Mouse (Mus musculus) frontal cortex, postnatal 14 days (tissue): ENCODE measurements around the gene Cxcl5.
A peak's percentile ranks its signal among the peaks of the same experiment; 100 is the strongest.

Experiments used
- DNase-seq, 2 experiments: peaks; one replicate each; pipeline ENCODE4 v3.0.0; 2022; ENCODE audit warnings: low spot score in 2 of 2

Cxcl5 gene

GRCm38 (mm10) chr5:90759077-90760065 is at the start of gene Cxcl5:
Cxcl5 (plus strand) TSS chr5:90759360.
- peak in 1 of 2 experiments; percentile 11 for DNase-seq

- no peak for DNase-seq
Measured at GRCm38 (mm10) chr5:90711409-90711808, 47.8 kb upstream of the Cxcl5 start.

GRCm38 (mm10) chr5:90717937-90718336 is 41.2 kb upstream of the Cxcl5 start:
- DNase-seq, result no peak

GRCm38 (mm10) chr5:90722656-90723055 is 36.5 kb upstream of the Cxcl5 start:
- no peak for DNase-seq

- DNase-seq, result no peak
Measured at GRCm38 (mm10) chr5:90728254-90728653, 30.9 kb upstream of the Cxcl5 start.

- no peak for DNase-seq
Measured at GRCm38 (mm10) chr5:90731480-90731879, 27.7 kb upstream of the Cxcl5 start.

GRCm38 (mm10) chr5:90742029-90742428 is 17.1 kb upstream of the Cxcl5 start:
- no peak for DNase-seq

- no peak for DNase-seq
Measured at GRCm38 (mm10) chr5:90753934-90754333, 5.2 kb upstream of the Cxcl5 start.

GRCm38 (mm10) chr5:90758020-90758605 is 1.0 kb upstream of the Cxcl5 start:
- DNase-seq, result no peak

GRCm38 (mm10) chr5:90760303-90760702 is 1.1 kb downstream of the Cxcl5 start:
- no peak for DNase-seq

GRCm38 (mm10) chr5:90760844-90761243 is 1.7 kb downstream of the Cxcl5 start:
- no peak for DNase-seq

GRCm38 (mm10) chr5:90761834-90762233 is 2.7 kb downstream of the Cxcl5 start:
- DNase-seq, result no peak

GRCm38 (mm10) chr5:90763912-90764665 is 4.9 kb downstream of the Cxcl5 start:
- DNase-seq, result no peak

- DNase-seq, result no peak
Measured at GRCm38 (mm10) chr5:90765821-90766606, 6.9 kb downstream of the Cxcl5 start.

GRCm38 (mm10) chr5:90768218-90768617 is 9.1 kb downstream of the Cxcl5 start, which contains the start of gene Ppbp:
Ppbp (plus strand) TSS chr5:90768518.
- no peak for DNase-seq

- no peak for DNase-seq
Measured at GRCm38 (mm10) chr5:90771369-90771768, 12.2 kb downstream of the Cxcl5 start.

GRCm38 (mm10) chr5:90771880-90772653 is 12.9 kb downstream of the Cxcl5 start, which contains the start of gene Pf4:
Pf4 (plus strand) TSS chr5:90772435.
- no peak for DNase-seq

- DNase-seq, result no peak
Measured at GRCm38 (mm10) chr5:90775562-90775961, 16.4 kb downstream of the Cxcl5 start.

GRCm38 (mm10) chr5:90777621-90778020 is 18.5 kb downstream of the Cxcl5 start:
- DNase-seq, result no peak

GRCm38 (mm10) chr5:90778856-90779255 is 19.7 kb downstream of the Cxcl5 start:
- DNase-seq, result no peak
